Mouse (Mus musculus) cerebellum, adult 18-20 months (tissue): ENCODE results near the gene Spata5.
"Not testable (repeated sequence)": the region's sequence is repeated elsewhere in the genome, so short reads cannot be mapped to it uniquely, and the experiment has no call there.

Source experiments
- DNase-seq, 2 experiments: peaks; one replicate each; pipeline ENCODE4 v3.0.0; 2021

Gene Spata5

GRCm38 (mm10) chr3:37515485-37515884, 95.8 kb downstream of the Spata5 start:
- DNase-seq, result peak; percentile 10 to 11

DNA sequence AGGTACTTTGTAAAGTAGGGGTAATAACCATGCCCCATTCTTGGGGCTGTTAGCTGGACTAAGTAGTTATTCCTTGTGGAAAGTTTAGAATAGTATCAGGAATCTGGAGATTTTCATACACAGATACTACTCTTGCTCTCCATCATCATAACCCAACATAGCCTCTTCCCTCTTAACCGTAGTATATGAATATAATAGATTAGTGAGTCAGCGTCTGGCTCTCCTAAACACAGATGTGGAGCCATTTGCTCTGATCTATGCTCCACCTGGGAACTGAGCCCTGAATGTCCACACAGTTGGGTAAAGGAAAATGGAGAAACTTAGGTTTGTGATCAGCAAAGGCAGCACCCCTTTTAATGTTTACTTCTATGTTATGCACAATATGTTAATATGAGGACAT, 96.7 kb downstream of the Spata5 start:
- no peak for DNase-seq

DNA sequence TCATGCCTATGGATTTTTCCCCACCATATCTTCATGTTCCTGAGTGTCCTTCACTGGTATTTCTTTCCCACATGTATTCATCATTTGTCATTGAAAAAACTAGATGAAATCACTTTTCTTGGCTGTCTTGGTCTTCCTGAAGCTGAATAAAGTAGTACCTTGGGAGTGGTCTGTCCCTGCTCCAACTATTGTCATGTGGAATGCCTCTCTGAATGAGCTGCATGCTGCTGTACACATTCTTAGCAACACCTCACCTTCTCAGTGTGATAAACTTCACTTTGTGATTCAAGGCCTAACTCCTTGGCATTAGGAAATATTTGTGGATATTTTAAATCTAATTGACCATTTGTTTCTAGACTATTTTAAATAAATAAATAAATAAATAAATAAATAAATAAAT, 98.9 kb downstream of the Spata5 start:
- DNase-seq, result no peak

GRCm38 (mm10) chr3:37520334-37521023, 100.8 kb downstream of the Spata5 start:
- DNase-seq, result no peak

- DNase-seq, result no peak
These were observed 112.4 kb downstream of the Spata5 start for GRCm38 (mm10) chr3:37532079-37532478.

- not testable (repeated sequence) for DNase-seq
These were observed 121.0 kb downstream of the Spata5 start for GRCm38 (mm10) chr3:37540701-37541100.

GRCm38 (mm10) chr3:37546351-37546750, 126.7 kb downstream of the Spata5 start:
- DNase-seq, result no peak

DNA sequence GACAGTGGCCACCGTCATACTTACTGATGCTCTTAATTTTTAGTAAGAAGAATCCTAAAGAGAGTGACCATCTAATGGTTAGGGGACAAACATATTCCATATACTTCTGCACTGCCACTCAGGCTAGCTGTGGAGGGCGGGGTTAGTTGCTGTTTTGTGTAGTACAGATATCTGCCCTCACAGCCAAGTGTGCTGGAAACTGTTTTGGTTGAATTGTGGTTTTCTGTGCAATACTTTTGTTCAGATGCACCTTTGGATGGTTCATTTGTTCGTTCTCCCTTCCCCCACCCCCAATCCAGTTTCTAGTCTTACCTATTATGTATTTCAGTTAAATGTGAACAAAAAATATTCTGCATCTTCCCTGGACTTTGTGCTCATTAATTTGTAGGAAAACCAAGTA, 130.5 kb downstream of the Spata5 start:
- no peak for DNase-seq

DNA sequence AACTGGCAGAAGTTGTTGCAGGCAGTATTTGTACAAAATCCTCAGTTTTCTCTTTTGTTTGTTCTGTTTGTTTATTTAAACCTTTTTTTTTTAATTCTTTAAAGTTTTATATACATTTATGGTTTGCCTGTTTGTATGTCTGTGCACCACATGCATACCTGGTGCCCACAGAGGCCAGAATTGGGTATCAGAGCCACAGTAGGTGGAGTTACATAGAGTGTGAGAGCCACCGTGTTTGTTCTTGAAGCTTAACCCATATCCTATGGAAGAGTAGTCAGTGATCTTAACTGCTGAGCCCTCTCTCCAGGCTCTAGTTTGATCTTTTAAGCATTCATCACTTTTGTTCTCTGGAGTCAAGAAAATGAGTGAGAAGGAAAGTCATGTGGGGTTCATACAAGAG, 130.9 kb downstream of the Spata5 start:
- DNase-seq, result no peak

GRCm38 (mm10) chr3:37551486-37551885, 131.8 kb downstream of the Spata5 start:
- DNase-seq, result no peak

GRCm38 (mm10) chr3:37552244-37552643, 132.5 kb downstream of the Spata5 start:
- no peak for DNase-seq

DNA sequence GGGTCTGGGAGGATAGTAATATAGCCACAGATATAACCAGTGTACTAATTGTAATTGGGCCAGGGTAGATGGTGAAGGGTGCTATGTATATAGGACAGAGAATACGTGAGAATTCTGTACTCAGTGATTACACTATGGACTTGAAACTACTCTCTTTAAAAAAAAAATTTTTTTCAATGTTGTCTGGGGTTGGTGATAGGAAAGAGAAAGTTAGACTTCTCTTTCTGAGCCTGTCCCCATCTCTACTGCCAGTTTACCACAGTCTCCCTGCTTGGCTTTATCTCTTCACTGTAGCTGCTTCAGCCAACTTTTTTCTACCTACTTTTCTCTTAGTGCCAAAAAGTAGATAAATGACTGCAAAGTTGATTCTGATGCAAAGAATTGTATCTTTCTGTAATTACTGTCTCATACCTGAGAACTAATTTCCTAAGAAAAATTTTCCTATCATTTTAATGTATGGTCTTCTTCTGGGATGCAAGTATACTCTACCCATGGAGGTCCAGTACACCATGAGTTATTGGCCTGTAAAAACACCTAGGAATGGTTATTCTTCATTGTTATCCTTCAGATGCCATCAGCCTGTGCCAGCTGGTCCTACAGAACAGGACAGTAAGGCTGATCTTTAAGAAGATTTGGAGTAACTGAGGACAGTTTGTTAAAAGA, 133.8 kb downstream of the Spata5 start:
- no peak for DNase-seq

DNA sequence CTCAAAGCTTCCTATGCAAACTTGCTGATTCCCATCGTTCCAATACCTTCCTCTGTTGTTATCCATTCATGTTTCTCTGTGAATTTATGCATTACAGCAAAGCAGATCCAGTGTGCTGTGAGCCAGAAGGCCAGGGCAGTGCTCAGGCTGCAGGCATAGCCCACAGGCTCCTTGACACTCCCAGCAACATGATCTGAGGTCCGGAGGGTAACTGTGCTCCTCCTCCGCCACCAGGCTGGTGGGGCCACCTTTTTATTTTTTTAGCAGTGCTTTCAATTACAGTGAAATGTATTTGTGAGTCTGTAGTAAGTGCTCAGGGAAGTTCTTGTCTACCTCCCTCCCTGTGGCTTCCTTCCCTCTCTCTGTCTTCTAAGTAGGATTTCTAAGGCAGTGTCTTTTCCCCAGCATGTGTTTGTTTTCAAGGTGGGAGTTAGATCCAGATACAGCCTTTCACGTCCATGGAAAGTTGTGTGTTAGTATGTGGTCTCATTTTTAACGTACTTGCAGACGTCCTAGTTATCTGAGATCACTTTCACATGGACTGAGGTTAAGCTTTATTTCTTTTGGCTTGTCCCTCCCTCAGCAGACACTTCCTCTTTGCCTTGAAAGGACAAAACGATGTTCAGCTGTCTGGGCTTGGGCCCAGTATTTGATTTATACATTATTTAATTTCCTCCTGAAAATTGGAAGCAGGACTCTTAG, 136.9 kb downstream of the Spata5 start:
- DNase-seq, result no peak

- no peak for DNase-seq
These were observed 138.2 kb downstream of the Spata5 start for GRCm38 (mm10) chr3:37557741-37558479.

DNA sequence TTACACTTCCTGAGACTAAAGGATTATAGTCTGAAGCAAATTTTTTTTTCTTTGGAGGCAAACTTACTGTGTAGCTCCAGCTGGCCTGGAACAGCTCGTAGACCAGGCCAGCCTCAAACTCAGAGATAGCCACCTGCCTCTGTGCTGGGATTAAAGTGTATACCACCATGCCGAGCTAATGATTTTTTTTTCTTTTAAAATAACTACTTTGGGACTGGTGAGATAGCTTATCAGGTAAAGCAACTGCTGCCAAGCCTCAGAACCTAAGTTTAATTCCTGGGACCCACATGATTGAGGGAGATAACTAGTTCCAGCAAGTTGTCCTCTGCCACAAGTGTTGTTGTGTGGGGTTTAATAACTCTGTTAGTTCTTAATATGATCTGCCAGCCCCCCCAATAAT, 139.6 kb downstream of the Spata5 start:
- DNase-seq, result no peak

DNA sequence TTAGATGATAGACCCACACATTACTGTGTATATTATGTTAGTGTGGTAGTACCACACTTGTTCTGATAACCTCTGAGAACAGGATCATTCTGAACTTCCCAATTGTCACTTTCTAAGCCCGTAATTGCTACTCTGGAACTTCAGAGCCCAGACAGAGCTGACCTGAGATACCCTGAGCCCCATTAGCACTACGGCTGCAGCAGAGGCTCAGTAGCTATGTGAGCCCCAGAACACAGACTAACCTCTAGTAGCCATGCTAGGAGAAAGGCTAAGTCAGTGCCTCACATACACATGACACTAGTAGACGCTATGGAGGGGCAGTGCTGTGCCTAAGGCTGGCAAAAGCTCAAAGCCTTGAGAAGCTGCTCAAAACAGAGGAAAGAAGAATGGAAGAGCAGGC, 141.8 kb downstream of the Spata5 start:
- DNase-seq, result no peak

- no peak for DNase-seq
These were observed 146.4 kb downstream of the Spata5 start for GRCm38 (mm10) chr3:37566097-37566496.

DNA sequence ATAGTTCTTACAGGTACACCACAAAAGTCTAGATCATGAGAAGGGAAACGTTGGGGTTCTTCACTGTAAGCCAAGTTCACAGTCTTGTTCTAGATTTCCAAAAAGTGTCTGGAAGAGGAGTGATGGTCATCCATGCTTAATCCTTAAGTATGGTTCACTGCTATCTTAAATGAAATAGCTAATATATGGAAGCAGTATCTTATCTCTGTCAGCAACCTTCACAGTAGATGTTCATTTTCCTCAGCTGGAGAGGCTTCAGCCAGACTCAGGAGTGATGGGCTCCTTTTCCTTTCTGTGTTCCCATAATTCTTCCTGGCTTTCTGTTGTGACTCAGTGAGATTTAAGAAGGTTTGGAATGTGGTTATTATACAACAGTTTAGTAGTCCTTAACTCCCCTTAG, 147.8 kb downstream of the Spata5 start:
- DNase-seq, result no peak

DNA sequence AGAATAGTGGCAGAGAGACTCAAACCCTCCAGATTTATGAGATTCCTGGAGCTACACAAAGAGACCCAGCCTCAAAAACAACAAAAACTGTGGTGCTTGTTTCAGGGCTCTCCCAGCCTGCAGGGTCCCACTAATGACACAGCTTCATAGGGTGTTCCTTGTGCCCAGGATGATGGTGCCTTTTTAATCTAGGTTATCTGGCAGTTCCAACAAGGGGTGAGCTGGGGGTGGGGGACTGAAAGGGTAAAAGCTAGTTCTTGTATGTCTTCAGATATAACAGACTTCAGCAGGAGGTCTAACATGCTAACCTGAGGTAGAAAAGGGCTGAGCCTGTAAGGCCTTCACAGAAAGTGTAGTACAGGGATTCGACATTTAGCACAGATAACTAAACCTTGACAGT, 149.1 kb downstream of the Spata5 start:
- no peak for DNase-seq

DNA sequence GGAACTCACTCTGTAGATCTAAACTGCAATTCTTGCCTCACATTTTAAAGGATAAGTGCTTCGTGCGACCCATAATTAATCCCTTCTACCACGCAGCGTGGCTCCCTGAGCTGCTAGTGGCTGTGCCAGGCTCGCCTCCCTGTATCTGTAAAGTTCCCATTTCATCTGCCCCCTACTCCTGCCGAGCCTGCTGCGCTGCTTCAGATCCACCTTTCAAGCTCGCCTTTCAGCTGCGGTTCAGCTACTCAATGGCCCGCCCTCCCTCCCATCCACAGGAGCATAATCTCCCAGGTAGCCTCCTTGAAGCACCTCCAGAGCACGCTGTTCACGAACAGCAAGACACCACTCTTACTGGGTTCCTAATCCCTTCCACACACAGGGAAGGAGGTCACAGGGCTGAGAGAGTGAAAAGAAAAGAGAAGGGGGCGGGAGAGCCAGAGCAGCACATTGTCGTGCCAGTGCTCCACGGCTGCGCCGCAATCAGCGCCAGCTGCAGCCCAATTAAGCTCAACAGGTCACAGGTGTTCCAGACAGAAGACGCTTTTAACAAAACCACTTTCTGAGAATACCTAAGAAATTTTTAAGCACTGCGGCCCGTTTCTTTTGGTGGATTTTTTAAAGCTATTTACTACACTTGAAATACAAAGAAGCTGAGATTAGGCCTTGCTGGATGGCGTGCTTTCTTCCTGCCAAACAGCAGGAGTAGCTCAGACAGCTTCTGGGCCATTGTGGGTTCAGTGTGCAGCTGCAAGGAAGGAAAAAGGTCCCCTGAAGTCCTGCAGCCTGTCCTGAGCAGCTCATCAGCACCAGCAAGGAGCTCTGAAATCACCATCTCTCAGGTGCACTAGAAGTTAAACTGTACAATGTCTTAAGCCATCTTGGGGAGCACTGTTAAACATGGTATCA, 150.2 kb downstream of the Spata5 start:
- no peak for DNase-seq

DNA sequence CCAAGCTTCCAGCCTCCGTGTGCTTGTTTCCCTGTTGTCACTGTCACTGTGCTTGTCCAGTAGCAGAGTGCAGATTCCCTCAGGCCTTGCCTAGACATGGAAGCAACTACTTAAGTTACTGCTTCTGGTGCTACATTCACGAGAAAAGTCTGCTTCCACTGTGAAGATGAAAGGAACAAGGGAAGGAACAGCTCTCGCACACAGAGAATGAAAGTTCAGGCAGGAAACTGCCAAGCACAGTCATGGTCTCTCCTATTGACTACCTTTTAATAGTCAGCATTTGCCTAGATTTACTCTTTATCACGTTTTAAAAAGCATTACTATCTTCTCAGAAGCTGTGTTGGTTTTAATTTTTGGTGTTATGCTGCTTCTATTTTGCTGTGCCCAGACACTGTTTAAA, 151.9 kb downstream of the Spata5 start:
- no peak for DNase-seq

GRCm38 (mm10) chr3:37572066-37572465, 152.4 kb downstream of the Spata5 start:
- no peak for DNase-seq
